Mouse (Mus musculus): ENCODE measurements around the gene Cldn7. TPM values are rescaled to one million over a fixed set of nuclear protein-coding genes. Genes with fewer than 3 reads are reported as not detected.
"Not testable (repeated sequence)": the region's sequence is repeated elsewhere in the genome, so short reads cannot be mapped to it uniquely, and the experiment has no call there.

Cldn7 gene
- polyA plus RNA-seq, 1 experiment from 2014 or later, result 57.4 TPM

DNA sequence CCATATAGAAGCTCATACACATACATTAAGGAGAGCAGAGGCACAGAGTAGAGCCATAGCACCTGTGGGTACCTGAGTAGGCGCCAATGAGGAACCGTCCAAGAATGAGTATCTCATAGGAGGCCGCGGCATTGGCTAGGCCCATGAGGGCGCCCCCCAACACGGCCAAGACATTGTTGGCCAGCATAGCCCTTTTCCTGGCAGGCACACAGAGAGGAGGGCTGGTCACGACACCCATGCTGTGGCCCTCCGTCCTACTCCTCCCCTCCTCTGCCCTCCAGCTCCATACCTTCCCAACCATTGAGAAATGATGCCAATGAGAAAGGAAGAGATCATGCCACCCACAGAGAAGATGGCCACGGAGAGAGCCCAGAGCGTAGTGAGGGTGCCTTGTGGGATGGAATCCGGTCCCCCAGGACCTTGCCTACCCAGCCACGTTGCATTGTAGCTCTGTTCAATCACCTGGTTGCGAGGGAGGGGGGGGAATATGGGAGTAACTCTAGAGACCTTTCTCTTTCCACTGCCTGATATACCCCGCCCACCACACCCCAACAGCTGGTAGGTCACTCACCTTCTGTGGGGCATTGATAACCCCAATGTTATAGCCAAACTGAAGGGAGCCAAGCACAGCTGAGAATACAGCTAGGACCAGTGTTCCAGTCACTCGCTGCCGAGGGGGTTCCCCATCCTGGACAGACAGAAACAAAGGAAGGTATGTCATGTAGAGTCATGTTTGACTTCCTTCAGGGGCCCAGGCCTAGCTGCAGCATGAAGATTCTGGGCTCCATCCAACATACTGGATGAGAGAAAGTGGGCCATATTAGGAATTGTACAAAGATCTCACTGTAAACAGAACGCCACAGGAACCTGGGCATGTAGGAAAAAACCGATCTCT, 18.3 kb upstream of the Cldn7 start:
- Histone ChIP-seq H3K36me3 (peaks cover 24% of the 10 kb centered on the region), H3K4me3 (replicated peaks) (peak overlapping the region; percentile 53), H3K4me1 (peaks cover 34% of the 10 kb centered on the region), H3K9ac (no peak overlapping the region), H3K27ac (replicated peaks) (no peak overlapping the region), H3K9me3 (replicated peaks) (no peaks in the 10 kb centered on the region), H3K27me3 (no peaks in the 10 kb centered on the region), H3K4me2 (replicated peaks) (peak overlapping the region; percentile 81)
- 84% methylated on average over 18 of the region's 18 CpGs for WGBS
- no peak for ATAC-seq (ENCODE audit: insufficient number of reproducible peaks, low FRiP score, low TSS enrichment, low read depth)

- H3K4me3 ChIP-seq (replicated peaks), result peak overlapping the region; percentile 53
- peak overlapping the region; percentile 85 for H3K27ac ChIP-seq (replicated peaks)
- H3K36me3 ChIP-seq, result peaks cover 24% of the 10 kb centered on the region
- H3K4me1 ChIP-seq, result peaks cover 34% of the 10 kb centered on the region
- H3K27me3 ChIP-seq, result no peaks in the 10 kb centered on the region
- peak overlapping the region; percentile 26; the same call in 1 of the 2 replicates for H3K9ac ChIP-seq
- WGBS, result under 1% methylated on average over 29 of the region's 29 CpGs
- ATAC-seq (ENCODE audit: insufficient number of reproducible peaks, low FRiP score, low TSS enrichment, low read depth), result peak; percentile 11; the same call in 1 of the 2 replicates
- no peaks in the 10 kb centered on the region for H3K9me3 ChIP-seq (replicated peaks)
- H3K4me2 ChIP-seq (replicated peaks), result peak overlapping the region; percentile 81
These were observed 17.1 kb upstream of the Cldn7 start for GRCm38 (mm10) chr11:69947337-69948065.

GRCm38 (mm10) chr11:69948066-69948762, 16.4 kb upstream of the Cldn7 start, which contains the start of gene Slc2a4:
Gene Slc2a4, minus strand, starts transcription at chr11:69948188.
- Histone ChIP-seq H3K4me1 (peaks cover 34% of the 10 kb centered on the region), H3K36me3 (peaks cover 20% of the 10 kb centered on the region), H3K9me3 (replicated peaks) (no peaks in the 10 kb centered on the region), H3K4me3 (replicated peaks) (peak within 1 kb of the TSS; percentile 53), H3K9ac (peak within 1 kb of the TSS; percentile 26), H3K27ac (replicated peaks) (peak within 1 kb of the TSS; percentile 85), H3K27me3 (no peaks in the 10 kb centered on the region), H3K4me2 (replicated peaks) (peak within 1 kb of the TSS; percentile 81)
- ATAC-seq (ENCODE audit: insufficient number of reproducible peaks, low FRiP score, low TSS enrichment, low read depth), result peak; percentile 92
- WGBS, result under 1% methylated on average over 33 of the region's 34 CpGs

DNA sequence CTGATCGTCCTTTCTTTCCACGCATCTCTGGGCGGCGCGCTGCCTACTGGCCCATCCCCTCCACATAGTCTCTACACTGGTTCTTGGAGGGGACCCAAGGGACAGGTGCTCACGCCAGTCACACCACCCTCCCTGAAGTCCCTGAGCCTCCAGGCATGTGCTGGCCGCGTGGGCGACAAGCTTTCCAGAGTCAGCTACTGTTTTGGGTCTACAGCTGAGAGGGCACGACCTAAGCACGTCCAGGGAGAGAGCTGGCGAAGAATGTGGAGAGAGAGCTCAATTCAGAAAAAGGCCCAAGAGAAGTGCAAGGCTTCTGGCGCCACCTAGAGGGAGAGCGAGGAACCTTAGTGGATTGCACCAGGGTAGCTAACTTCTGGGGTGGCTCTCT, 15.8 kb upstream of the Cldn7 start:
- Histone ChIP-seq H3K4me2 (replicated peaks) (peak overlapping the region; percentile 81), H3K36me3 (peaks cover 17% of the 10 kb centered on the region), H3K4me3 (replicated peaks) (peak overlapping the region; percentile 53), H3K4me1 (peaks cover 34% of the 10 kb centered on the region), H3K27me3 (no peaks in the 10 kb centered on the region), H3K27ac (replicated peaks) (peak overlapping the region; percentile 85), H3K9me3 (replicated peaks) (no peaks in the 10 kb centered on the region), H3K9ac (no peak overlapping the region)
- peak; percentile 66 for ATAC-seq (ENCODE audit: insufficient number of reproducible peaks, low FRiP score, low TSS enrichment, low read depth)
- 0% methylated on average over 14 of the region's 14 CpGs for WGBS

GRCm38 (mm10) chr11:69950807-69951459, 13.6 kb upstream of the Cldn7 start:
- no peak for ATAC-seq (ENCODE audit: insufficient number of reproducible peaks, low FRiP score, low TSS enrichment, low read depth)
- Histone ChIP-seq H3K27me3 (no peaks in the 10 kb centered on the region), H3K4me3 (replicated peaks) (no peak overlapping the region), H3K4me2 (replicated peaks) (no peak overlapping the region), H3K27ac (replicated peaks) (no peak overlapping the region), H3K4me1 (peaks cover 32% of the 10 kb centered on the region), H3K9ac (no peak overlapping the region), H3K9me3 (replicated peaks) (no peaks in the 10 kb centered on the region), H3K36me3 (no peaks in the 10 kb centered on the region)
- WGBS, result 40% methylated on average over 4 of the region's 4 CpGs

DNA sequence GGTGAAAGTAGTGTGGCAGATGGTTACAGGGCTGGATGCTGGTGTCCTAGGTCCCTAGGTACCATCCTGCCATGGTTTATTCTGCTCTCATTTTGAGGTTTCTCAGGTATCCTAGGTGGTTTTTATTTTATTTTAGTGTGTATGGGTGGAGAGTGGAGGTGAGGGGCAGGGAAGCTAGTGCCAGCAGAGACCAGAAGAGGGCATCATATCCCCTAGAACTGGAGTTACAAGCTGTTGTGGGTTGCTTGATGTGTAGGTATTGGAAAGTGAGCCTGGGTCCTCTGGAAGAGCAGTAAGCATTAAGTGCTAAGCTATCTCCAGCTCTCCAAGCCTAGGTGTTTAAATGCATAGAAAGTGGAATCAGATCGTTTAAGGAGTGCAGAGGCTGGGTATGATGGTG, 12.3 kb upstream of the Cldn7 start:
- Histone ChIP-seq H3K4me2 (replicated peaks) (no peak overlapping the region), H3K4me3 (replicated peaks) (no peak overlapping the region), H3K27me3 (no peaks in the 10 kb centered on the region), H3K9me3 (replicated peaks) (no peaks in the 10 kb centered on the region), H3K9ac (no peak overlapping the region), H3K36me3 (no peaks in the 10 kb centered on the region), H3K27ac (replicated peaks) (no peak overlapping the region), H3K4me1 (peaks cover 18% of the 10 kb centered on the region)
- ATAC-seq (ENCODE audit: insufficient number of reproducible peaks, low FRiP score, low TSS enrichment, low read depth), result no peak
- WGBS, result 48% methylated on average over 1 of the region's 1 CpGs

DNA sequence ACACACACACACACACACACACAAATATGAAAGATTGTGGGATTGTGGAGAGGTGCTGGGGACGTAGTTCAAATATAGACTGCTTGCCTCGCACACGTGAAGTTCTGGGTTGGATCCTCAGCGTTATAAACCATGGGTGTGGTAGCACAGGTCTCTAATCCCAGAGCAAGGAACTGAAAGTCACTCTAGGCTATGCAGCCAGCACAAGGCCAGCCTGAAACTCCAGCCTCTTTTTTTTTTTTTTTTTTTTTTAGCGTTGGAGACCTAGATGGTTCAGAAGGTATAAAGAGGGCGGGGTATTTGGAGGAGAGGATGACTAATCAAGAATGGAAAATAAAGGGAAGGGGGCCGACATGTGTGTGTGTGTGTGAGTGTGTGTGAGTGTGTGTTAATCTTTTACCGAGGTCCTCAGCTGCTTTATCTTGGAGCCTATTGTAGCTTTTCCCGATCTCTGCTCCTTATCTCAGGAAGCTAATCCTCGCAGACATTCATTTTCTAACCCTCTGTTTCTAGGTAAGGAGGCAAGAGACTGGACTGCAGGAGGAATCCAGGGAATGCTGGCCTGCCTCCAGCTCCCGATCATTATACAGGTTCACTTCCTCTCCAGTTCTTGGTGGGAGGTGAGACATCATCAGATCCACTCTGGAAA, 11.2 kb upstream of the Cldn7 start:
- H3K27me3 ChIP-seq, result no peaks in the 10 kb centered on the region
- no peak for ATAC-seq (ENCODE audit: insufficient number of reproducible peaks, low FRiP score, low TSS enrichment, low read depth)
- H3K36me3 ChIP-seq, result no peaks in the 10 kb centered on the region
- no peak overlapping the region for H3K9ac ChIP-seq
- peaks cover 9% of the 10 kb centered on the region for H3K4me1 ChIP-seq
- no peak overlapping the region for H3K27ac ChIP-seq (replicated peaks)
- H3K4me2 ChIP-seq (replicated peaks), result no peak overlapping the region
- H3K4me3 ChIP-seq (replicated peaks), result no peak overlapping the region
- H3K9me3 ChIP-seq (replicated peaks), result no peaks in the 10 kb centered on the region
- 55% methylated on average over 11 of the region's 11 CpGs for WGBS

DNA sequence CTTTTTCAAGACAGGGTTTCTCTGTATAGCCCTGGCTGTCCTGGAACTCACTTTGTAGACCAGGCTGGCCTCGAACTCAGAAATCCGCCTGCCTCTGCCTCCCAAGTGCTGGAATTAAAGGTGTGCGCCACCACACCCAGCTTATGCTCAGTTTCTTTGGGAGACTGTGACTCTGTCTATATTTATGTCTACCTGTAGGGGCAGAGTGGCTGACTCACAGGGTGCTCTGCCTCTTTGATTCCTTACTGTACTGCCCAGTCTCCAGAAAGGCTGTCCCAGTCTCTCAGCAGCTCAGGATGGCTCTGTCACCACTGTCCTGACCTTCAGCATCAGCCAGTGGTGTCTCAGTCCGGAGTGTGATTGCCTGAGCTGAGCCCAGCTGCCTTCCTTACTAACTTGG, 9.0 kb upstream of the Cldn7 start:
- WGBS, result 74% methylated on average over 4 of the region's 4 CpGs
- ATAC-seq (ENCODE audit: insufficient number of reproducible peaks, low FRiP score, low TSS enrichment, low read depth); H3K9ac ChIP-seq; H3K27ac ChIP-seq (replicated peaks); H3K27me3 ChIP-seq; H3K4me3 ChIP-seq (replicated peaks); H3K4me2 ChIP-seq (replicated peaks); H3K4me1 ChIP-seq; H3K36me3 ChIP-seq; H3K9me3 ChIP-seq (replicated peaks): not testable (repeated sequence)

DNA sequence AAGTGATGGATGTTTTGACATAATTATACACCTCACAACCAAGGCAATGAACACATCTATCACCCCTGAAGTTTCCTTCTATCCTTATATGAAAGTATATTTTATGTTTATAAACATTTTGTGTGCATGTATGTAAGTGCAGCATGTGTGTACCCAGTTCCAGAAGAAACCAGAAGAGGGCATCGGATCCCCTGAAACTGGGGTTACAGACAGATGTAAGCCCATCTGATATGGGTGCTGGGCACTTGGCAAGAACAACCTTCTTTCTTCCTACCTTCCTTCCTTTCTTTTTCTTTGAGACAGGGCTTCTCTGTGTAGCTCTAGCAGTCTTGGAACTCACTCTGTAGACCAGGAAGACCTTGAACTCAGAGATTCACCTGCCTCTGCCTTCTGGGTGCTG, 8.4 kb upstream of the Cldn7 start:
- ATAC-seq (ENCODE audit: insufficient number of reproducible peaks, low FRiP score, low TSS enrichment, low read depth), result no peak
- 76% methylated on average over 1 of the region's 1 CpGs for WGBS
- H3K4me2 ChIP-seq (replicated peaks), result no peak overlapping the region
- no peaks in the 10 kb centered on the region for H3K4me1 ChIP-seq
- no peak overlapping the region for H3K4me3 ChIP-seq (replicated peaks)
- H3K36me3 ChIP-seq, result no peaks in the 10 kb centered on the region
- H3K9ac ChIP-seq, result no peak overlapping the region
- no peaks in the 10 kb centered on the region for H3K9me3 ChIP-seq (replicated peaks)
- H3K27ac ChIP-seq (replicated peaks), result no peak overlapping the region
- H3K27me3 ChIP-seq, result peaks cover 10% of the 10 kb centered on the region

DNA sequence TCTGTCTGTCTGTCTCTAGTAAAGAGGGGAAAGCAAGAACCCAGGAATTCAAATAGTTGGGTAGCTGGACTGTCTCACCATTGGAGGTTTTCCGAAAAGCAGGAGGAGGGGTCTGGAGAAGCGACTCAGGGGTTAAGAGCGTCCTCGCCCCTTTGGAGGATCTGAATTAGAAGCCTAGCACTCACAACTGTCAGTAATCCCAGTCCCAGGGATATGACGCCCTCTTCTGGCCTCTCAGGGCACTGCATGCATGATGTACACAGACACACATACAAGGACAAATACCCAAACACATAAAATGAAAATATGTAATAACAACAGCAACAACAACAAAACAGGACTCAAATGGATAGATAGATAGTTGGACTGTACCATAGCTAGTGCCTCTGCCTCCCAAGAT, 4.0 kb upstream of the Cldn7 start:
- H3K36me3 ChIP-seq, result no peaks in the 10 kb centered on the region
- 29% methylated on average over 5 of the region's 5 CpGs for WGBS
- no peaks in the 10 kb centered on the region for H3K9me3 ChIP-seq (replicated peaks)
- H3K27me3 ChIP-seq, result peaks cover 46% of the 10 kb centered on the region
- ATAC-seq (ENCODE audit: insufficient number of reproducible peaks, low FRiP score, low TSS enrichment, low read depth), result no peak
- no peak overlapping the region for H3K4me3 ChIP-seq (replicated peaks)
- H3K4me1 ChIP-seq, result peaks cover 8% of the 10 kb centered on the region
- H3K9ac ChIP-seq, result no peak overlapping the region
- H3K27ac ChIP-seq (replicated peaks), result no peak overlapping the region
- no peak overlapping the region for H3K4me2 ChIP-seq (replicated peaks)

Data from embryonic facial prominence, embryonic 15.5 days (tissue).